Mouse (Mus musculus) limb, embryonic 11.5 days (tissue): ENCODE results near the gene Brwd1. TPM values are rescaled to one million over a fixed set of nuclear protein-coding genes. Genes with fewer than 3 reads are reported as not detected.

Experiments used
- ATAC-seq: fragments of 200-750 bp; cut with Nextera tagmentation; 2 replicates; pipeline ENCODE4 v1.8.0; 2017; ENCODE audit warnings: low read depth; ENCODE audit not compliant: insufficient number of reproducible peaks, low FRiP score, low TSS enrichment
- DNase-seq: peaks from one replicate; pipeline ENCODE4 v3.0.0-alpha.2; 2015; ENCODE audit warnings: low spot score
- H3K27ac ChIP-seq: fragments of 300-500 bp; sonication (generic); replicated peaks from 2 replicates; pipeline ENCODE4 v1.5.1; 2014; ENCODE audit warnings: low read depth, mild to moderate bottlenecking, low read length
- H3K27me3 ChIP-seq: fragments of 300-500 bp; sonication (generic); 2 replicates; pipeline ENCODE4 v1.6.1; 2014; ENCODE audit warnings: mild to moderate bottlenecking, low read length, mixed read lengths; ENCODE audit not compliant: control insufficient read depth, insufficient read depth
- H3K36me3 ChIP-seq: fragments of 300-500 bp; sonication (generic); 2 replicates; pipeline ENCODE4 v1.6.1; 2014; ENCODE audit warnings: mild to moderate bottlenecking, low read length, moderate library complexity, mixed read lengths; ENCODE audit not compliant: control insufficient read depth, insufficient read depth
- H3K4me1 ChIP-seq: fragments of 300-500 bp; sonication (generic); 2 replicates; pipeline ENCODE4 v1.6.1; 2014; ENCODE audit warnings: low read length, mixed read lengths; ENCODE audit not compliant: control insufficient read depth, insufficient read depth
- H3K4me2 ChIP-seq: fragments of 300-500 bp; sonication (generic); 2 replicates; pipeline ENCODE4 v1.6.1; 2014; ENCODE audit warnings: low read depth, mild to moderate bottlenecking, moderate library complexity; ENCODE audit not compliant: severe bottlenecking
- H3K4me3 ChIP-seq: fragments of 300-500 bp; sonication (generic); 2 replicates; pipeline ENCODE4 v1.5.1; 2014; ENCODE audit warnings: low read depth, low read length
- H3K9ac ChIP-seq: fragments of 300-500 bp; sonication (generic); 2 replicates; pipeline ENCODE4 v1.6.1; 2014; ENCODE audit warnings: mild to moderate bottlenecking, low read length
- H3K9me3 ChIP-seq: fragments of 300-500 bp; sonication (generic); 2 replicates; pipeline ENCODE4 v1.6.1; 2016; ENCODE audit warnings: low read length; ENCODE audit not compliant: control insufficient read depth
- WGBS: fragments of 180-500 bp; shearing (Covaris S2); extraction: QIAGEN DNeasy Blood & Tissue Kit; methylation state at CpG from one replicate; pipeline ENCODE4 v1.1.7; 2014; 5-methylcytosine and 5-hydroxymethylcytosine counted together
- polyA plus RNA-seq: library from polyadenylated mRNA; unstranded; fragments of >200 nt; fragmentation: Nextera tagmentation; extraction: Ambion mirVana; gene quantifications from 2 replicates; pipeline ENCODE4 v1.2.1, GENCODE M21; 2014

The Brwd1 gene
- polyA plus RNA-seq, 1 experiment from 2014 or later = 157 TPM

DNA sequence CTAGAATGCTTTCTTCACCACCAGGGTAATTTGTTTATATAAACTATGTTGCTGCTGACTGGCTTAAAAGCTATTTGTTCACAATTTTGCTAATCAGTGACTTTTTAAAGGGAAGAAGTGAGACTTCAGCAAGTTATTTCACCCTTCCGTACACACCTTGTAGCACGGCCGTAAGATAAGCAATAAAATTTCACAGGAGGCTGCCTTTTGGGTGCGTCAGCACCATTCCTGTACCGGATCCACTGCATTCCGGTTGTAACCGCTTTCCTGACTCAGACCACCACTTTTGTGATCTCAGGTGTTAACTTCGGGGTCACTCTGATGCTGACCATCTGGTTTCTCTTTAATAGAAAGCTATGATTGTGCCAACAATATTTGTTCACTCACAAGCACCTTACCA is 124.2 kb downstream of the Brwd1 start:
- no peaks in the 10 kb centered on the region for H3K9me3 ChIP-seq
- peaks cover 4% of the 10 kb centered on the region; the same call in 1 of the 2 replicates for H3K4me1 ChIP-seq
- H3K27me3 ChIP-seq = no peaks in the 10 kb centered on the region
- H3K4me2 ChIP-seq = no peak overlapping the region
- H3K4me3 ChIP-seq = no peak overlapping the region
- no peak overlapping the region for H3K9ac ChIP-seq
- ATAC-seq (no peak), DNase-seq (no peak)
- no peak overlapping the region for H3K27ac ChIP-seq
- no peaks in the 10 kb centered on the region for H3K36me3 ChIP-seq
- 75% methylated on average over 8 of the region's 8 CpGs for WGBS

DNA sequence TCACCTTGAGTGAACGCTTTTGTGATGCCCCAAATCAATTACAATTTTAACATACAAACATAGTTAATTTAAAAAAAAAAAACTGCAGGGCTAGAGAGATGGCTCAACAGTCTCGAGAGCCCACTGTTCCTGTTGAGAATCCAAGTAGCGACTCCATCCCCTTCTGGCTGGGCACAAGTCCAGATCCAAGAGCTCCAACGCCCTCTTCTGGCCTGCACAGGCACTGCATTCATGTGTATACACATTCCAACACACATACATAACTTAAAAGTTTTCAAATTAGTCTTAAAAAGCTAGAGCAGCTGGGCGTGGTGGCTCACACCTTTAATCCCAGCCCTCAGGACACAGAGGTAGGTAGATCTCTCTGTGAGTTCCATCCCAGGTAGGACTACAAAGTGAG is 125.7 kb downstream of the Brwd1 start:
- Histone ChIP-seq H3K4me2 (no peak overlapping the region), H3K9me3 (no peaks in the 10 kb centered on the region), H3K36me3 (no peaks in the 10 kb centered on the region), H3K27ac (no peak overlapping the region), H3K4me3 (no peak overlapping the region), H3K9ac (no peak overlapping the region), H3K4me1 (no peaks in the 10 kb centered on the region), H3K27me3 (no peaks in the 10 kb centered on the region)
- peak; percentile 51 for DNase-seq
- no peak for ATAC-seq
- 54% methylated on average over 5 of the region's 5 CpGs for whole genome bisulfite sequencing

DNA sequence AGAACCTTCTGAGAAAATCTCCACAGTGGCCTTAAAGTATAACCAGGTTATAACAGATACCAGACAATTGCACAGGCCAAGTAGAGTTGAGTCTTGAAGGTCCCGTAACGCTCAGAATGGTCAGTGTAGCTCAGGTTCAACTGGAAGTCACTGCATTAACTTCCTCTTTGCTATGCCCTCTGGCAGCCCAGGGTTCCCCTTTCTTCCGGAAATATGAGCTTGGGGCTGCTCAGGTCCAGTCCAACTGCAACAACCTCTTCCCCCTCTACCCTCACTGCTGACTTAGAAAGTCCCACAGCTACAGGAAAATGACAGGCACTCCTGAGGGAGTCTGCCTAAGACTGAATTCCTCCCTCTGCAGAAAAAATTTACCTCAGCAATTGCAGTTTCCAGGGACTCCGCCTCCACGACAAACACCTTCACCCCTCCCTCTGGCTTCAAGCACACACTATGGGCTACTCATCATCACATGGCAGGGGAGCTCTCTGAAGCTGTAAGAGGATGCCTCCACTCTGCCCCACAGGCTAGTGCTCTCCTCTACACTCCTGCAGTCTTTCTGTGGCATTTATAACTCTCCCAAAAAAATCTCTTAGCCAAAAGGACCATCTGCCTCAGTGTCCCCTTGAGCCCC is 126.5 kb downstream of the Brwd1 start:
- no peaks in the 10 kb centered on the region for H3K9me3 ChIP-seq
- no peaks in the 10 kb centered on the region for H3K36me3 ChIP-seq
- H3K9ac ChIP-seq = no peak overlapping the region
- no peak overlapping the region for H3K4me2 ChIP-seq
- 82% methylated on average over 5 of the region's 5 CpGs for WGBS
- no peak overlapping the region for H3K27ac ChIP-seq
- no peaks in the 10 kb centered on the region for H3K4me1 ChIP-seq
- DNase-seq (no peak), ATAC-seq (no peak)
- no peaks in the 10 kb centered on the region for H3K27me3 ChIP-seq
- H3K4me3 ChIP-seq = no peak overlapping the region

DNA sequence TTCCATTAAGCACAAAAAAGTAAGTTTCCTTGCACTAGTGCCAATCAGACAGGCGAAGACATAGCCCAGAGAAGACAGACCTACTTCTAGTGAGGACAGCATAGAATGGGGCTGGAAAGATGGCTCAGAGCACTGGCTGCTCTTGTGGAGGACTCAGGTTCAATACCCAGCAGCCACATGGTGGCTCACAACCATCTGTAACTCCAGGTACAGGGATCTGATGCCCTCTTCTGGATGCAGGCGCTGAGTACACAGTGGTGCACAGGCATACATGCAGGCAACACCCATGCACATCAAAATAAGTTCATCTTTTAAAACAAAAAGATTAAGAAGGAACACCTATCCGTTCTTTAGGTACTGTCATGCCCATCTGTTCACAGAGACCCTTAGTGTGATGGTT is 128.0 kb downstream of the Brwd1 start:
- H3K9me3 ChIP-seq = no peaks in the 10 kb centered on the region
- no peak overlapping the region for H3K4me3 ChIP-seq
- ATAC-seq (no peak), DNase-seq (no peak)
- WGBS = 87% methylated on average over 3 of the region's 3 CpGs
- H3K9ac ChIP-seq = no peak overlapping the region
- no peak overlapping the region for H3K27ac ChIP-seq
- H3K4me2 ChIP-seq = no peak overlapping the region
- no peaks in the 10 kb centered on the region for H3K27me3 ChIP-seq
- no peaks in the 10 kb centered on the region for H3K4me1 ChIP-seq
- no peaks in the 10 kb centered on the region for H3K36me3 ChIP-seq

GRCm38 (mm10) chr16:95953159-95953650 is 129.1 kb downstream of the Brwd1 start:
- H3K9ac ChIP-seq = no peak overlapping the region
- no peaks in the 10 kb centered on the region for H3K9me3 ChIP-seq
- H3K4me1 ChIP-seq = peaks cover 6% of the 10 kb centered on the region; the same call in 1 of the 2 replicates
- no peak overlapping the region for H3K4me2 ChIP-seq
- H3K27ac ChIP-seq = no peak overlapping the region
- DNase-seq (no peak), ATAC-seq (no peak)
- no peaks in the 10 kb centered on the region for H3K27me3 ChIP-seq
- H3K4me3 ChIP-seq = no peak overlapping the region
- no peaks in the 10 kb centered on the region for H3K36me3 ChIP-seq
- WGBS = 89% methylated on average over 4 of the region's 4 CpGs

DNA sequence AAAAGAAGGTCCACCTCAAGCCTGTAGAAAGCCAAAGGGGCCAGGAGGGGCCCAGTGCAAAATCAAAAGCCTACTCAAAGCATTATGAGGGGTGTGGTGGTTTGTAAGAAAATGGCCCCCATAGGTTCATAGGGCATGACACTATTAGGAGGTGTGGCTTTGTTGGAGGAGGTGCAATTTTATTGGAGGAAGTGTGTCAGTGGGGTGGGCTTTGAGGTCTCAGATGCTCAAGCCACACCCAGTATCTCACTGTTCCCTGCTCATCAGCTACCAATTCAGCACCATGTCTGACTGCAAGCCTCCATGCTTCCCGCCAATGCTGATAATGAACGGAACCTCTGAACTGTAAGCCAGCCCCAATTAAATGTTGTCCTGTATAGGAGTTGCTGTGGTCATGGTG is 130.9 kb downstream of the Brwd1 start:
- 98% methylated on average over 2 of the region's 2 CpGs for WGBS
- Histone ChIP-seq H3K9me3 (no peaks in the 10 kb centered on the region), H3K4me1 (peaks cover 6% of the 10 kb centered on the region; the same call in 1 of the 2 replicates), H3K27ac (no peak overlapping the region), H3K4me3 (no peak overlapping the region), H3K9ac (no peak overlapping the region), H3K4me2 (no peak overlapping the region), H3K27me3 (no peaks in the 10 kb centered on the region), H3K36me3 (no peaks in the 10 kb centered on the region)
- DNase-seq = no peak
- ATAC-seq = no peak

DNA sequence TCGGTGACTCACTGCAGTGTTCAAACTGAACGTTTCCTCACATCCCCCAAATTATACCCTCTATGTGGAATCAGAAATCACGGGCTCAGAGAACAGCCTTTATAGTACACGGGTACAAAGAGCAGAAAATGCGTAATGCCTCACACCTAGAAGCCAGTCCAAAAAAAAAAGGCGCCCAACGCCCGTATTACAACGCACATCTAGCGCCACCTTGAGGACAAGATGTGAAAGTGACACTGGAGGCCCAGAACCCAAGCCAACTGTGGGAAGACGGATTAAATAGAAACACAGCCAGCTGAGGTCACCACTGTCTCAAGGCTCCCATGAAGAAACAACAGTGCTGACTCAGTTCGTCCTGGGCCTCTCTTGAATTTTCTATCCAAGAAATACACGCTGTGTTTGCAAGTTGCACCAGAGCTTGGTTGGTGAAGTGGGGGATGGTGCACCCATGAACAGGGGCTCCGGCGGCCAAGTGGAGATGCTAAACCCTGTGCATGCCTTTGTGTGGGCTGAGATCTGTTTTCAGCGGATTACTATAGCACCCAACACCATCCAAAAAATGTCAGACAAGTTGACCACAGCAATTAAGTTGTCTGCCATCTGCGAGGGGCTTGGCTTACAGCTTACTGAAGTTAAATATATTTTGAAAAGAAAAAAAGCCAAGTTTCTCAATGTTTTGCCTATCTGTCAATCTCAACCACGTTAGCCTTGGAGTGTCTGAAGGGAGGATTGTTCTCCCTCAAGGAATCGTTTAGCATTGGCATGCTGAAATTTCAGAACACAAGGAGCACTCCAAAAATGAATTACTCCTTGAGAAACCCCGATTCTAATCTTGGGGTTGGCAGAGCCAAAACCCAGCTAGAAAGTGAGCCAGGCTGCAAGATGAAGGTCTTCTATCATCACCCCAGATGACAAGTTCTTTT is 136.7 kb downstream of the Brwd1 start:
- peak; percentile 22; the same call in 1 of the 2 replicates for ATAC-seq
- peaks cover 2% of the 10 kb centered on the region; the same call in 1 of the 2 replicates for H3K9me3 ChIP-seq

GRCm38 (mm10) chr16:95943186-95943585 is 139.1 kb downstream of the Brwd1 start:
- ATAC-seq (no peak), DNase-seq (no peak)
- Histone ChIP-seq H3K9ac (no peak overlapping the region), H3K4me2 (no peak overlapping the region), H3K4me1 (peaks cover 5% of the 10 kb centered on the region; the same call in 1 of the 2 replicates), H3K27me3 (no peaks in the 10 kb centered on the region), H3K27ac (no peak overlapping the region), H3K36me3 (peaks cover 2% of the 10 kb centered on the region; the same call in 1 of the 2 replicates), H3K9me3 (peaks cover 2% of the 10 kb centered on the region; the same call in 1 of the 2 replicates), H3K4me3 (no peak overlapping the region)
- WGBS = 74% methylated on average over 6 of the region's 6 CpGs

More for the DNA sequence above, 136.7 kb downstream of the Brwd1 start:
- Histone ChIP-seq H3K27ac (peak overlapping the region; percentile 9; the same call in 1 of the 2 replicates), H3K27me3 (no peaks in the 10 kb centered on the region), H3K9ac (no peak overlapping the region; the same call in 1 of the 2 replicates), H3K4me2 (no peak overlapping the region), H3K4me1 (peaks cover 11% of the 10 kb centered on the region), H3K4me3 (no peak overlapping the region), H3K36me3 (peaks cover 2% of the 10 kb centered on the region; the same call in 1 of the 2 replicates)
- 33% methylated on average over 20 of the region's 20 CpGs for WGBS
- peak; percentile 84 for DNase-seq
